Mouse (Mus musculus) bone marrow macrophage, adult 2 months (primary cell): ENCODE data around the gene Plekhg1.

Source experiments
- CTCF ChIP-seq: IDR thresholded peaks from 2 replicates; pipeline ENCODE4 v1.5.1; 2012; ENCODE audit warnings: low read depth, mild to moderate bottlenecking, low read length, moderate library complexity
- POLR2A ChIP-seq: IDR thresholded peaks from 2 replicates; pipeline ENCODE4 v1.6.1; 2012; ENCODE audit warnings: mild to moderate bottlenecking, low read depth, low read length, borderline replicate concordance

GRCm38 (mm10) chr10:3978326-3978725 is 238.2 kb downstream of the Plekhg1 start:
- TF ChIP-seq POLR2A (no peak), CTCF (no peak)
